Mouse (Mus musculus) CH12.LX (cell line): ENCODE data around the gene Vps35l. TPM values are rescaled to one million over a fixed set of nuclear protein-coding genes. Genes with fewer than 3 reads are reported as not detected.

Experiments
- DNase-seq: peaks from one replicate; pipeline ENCODE4 v3.0.0-alpha.2; 2013; ENCODE audit errors: extremely low read depth
- H3K27ac ChIP-seq: 2 replicates; pipeline ENCODE4 v1.5.1; 2012; ENCODE audit warnings: low read depth, mild to moderate bottlenecking, control low read depth, moderate library complexity; ENCODE audit not compliant: insufficient read depth
- H3K27me3 ChIP-seq: replicated peaks from 2 replicates; pipeline ENCODE3; 2012; ENCODE audit warnings: inconsistent platforms
- H3K36me3 ChIP-seq, 2 experiments: replicated peaks in 1 of 2; 2 replicates each; pipeline versions ENCODE3 to v1.6.1; 2012; ENCODE audit warnings: inconsistent platforms in 1 of 2, low read length in 1 of 2, mild to moderate bottlenecking in 1 of 2, mixed read lengths in 1 of 2, moderate library complexity in 1 of 2; ENCODE audit not compliant: control insufficient read depth in 1 of 2, insufficient read depth in 1 of 2
- H3K4me1 ChIP-seq, 2 experiments: 2 replicates each; pipeline ENCODE4 v1.6.1; 2012; ENCODE audit warnings: inconsistent platforms in 1 of 2, moderate library complexity in 1 of 2; ENCODE audit not compliant: insufficient read depth in 2 of 2, control insufficient read depth in 1 of 2
- H3K4me2 ChIP-seq: 2 replicates; pipeline ENCODE4 v1.6.1; 2012; ENCODE audit warnings: low read depth, mild to moderate bottlenecking, control low read depth; ENCODE audit not compliant: poor library complexity, insufficient read depth, severe bottlenecking
- H3K4me3 ChIP-seq, 3 experiments: fragments of 150-350 bp in 1 of 3; sonication (generic) in 1 of 3; replicated peaks in 1 of 3; 2 replicates each; pipeline versions ENCODE3 to v1.5.1; 2011 to 2012; ENCODE audit warnings: low read depth in 2 of 3, low read length in 2 of 3, mild to moderate bottlenecking in 2 of 3, moderate library complexity in 2 of 3, control low read depth in 1 of 3, improper control_type of control experiment in 1 of 3, inconsistent platforms in 1 of 3, mixed read lengths in 1 of 3; ENCODE audit not compliant: poor library complexity in 1 of 3
- H3K79me2 ChIP-seq: replicated peaks from 2 replicates; pipeline ENCODE4 v1.6.1; 2012; ENCODE audit warnings: mild to moderate bottlenecking, moderate library complexity; ENCODE audit not compliant: control insufficient read depth, poor library complexity, insufficient read depth, severe bottlenecking; ENCODE audit errors: extremely low read depth
- H3K9ac ChIP-seq: 2 replicates; pipeline ENCODE4 v1.6.1; 2012; ENCODE audit warnings: low read depth, mild to moderate bottlenecking, control low read depth, moderate library complexity; ENCODE audit not compliant: insufficient read depth
- H3K9me3 ChIP-seq: replicated peaks from 2 replicates; pipeline ENCODE3; 2012; ENCODE audit warnings: low read length, inconsistent platforms, mixed read lengths
- BHLHE40 ChIP-seq: IDR thresholded peaks from 2 replicates; pipeline ENCODE4 v1.6.1; 2011; ENCODE audit warnings: mild to moderate bottlenecking, low read depth, low read length, improper control_type of control experiment
- CHD1 ChIP-seq: IDR thresholded peaks from 2 replicates; pipeline ENCODE4 v1.6.1; 2012; ENCODE audit warnings: low read depth, low read length, improper control_type of control experiment, inconsistent platforms
- ELF1 ChIP-seq: IDR thresholded peaks from 2 replicates; pipeline ENCODE4 v1.6.1; 2014; ENCODE audit warnings: low read depth, mild to moderate bottlenecking, inconsistent platforms, low read length, improper control_type of control experiment
- ETS1 ChIP-seq: conservative IDR thresholded peaks from 2 replicates; pipeline ENCODE4 v1.6.1; 2012; ENCODE audit warnings: low read depth, mild to moderate bottlenecking, inconsistent platforms, low read length, improper control_type of control experiment, moderate library complexity
- GABPA ChIP-seq: IDR thresholded peaks from 2 replicates; pipeline ENCODE4 v1.6.1; 2012; ENCODE audit warnings: low read depth, low read length, improper control_type of control experiment, inconsistent platforms; ENCODE audit not compliant: insufficient replicate concordance
- HCFC1 ChIP-seq: IDR thresholded peaks from 2 replicates; pipeline ENCODE4 v1.6.1; 2012; ENCODE audit warnings: low read depth, mild to moderate bottlenecking, inconsistent platforms, low read length, improper control_type of control experiment
- IRF4 ChIP-seq: IDR thresholded peaks from 2 replicates; pipeline ENCODE4 v1.6.1; 2014; ENCODE audit warnings: low read depth, mild to moderate bottlenecking, inconsistent platforms, low read length, improper control_type of control experiment
- JUND ChIP-seq: conservative IDR thresholded peaks from 2 replicates; pipeline ENCODE4 v1.6.1; 2011; ENCODE audit warnings: low read depth, low read length, improper control_type of control experiment
- MEF2A ChIP-seq: IDR thresholded peaks from 2 replicates; pipeline ENCODE4 v1.6.1; 2014; ENCODE audit warnings: low read depth, mild to moderate bottlenecking, inconsistent platforms, low read length, improper control_type of control experiment, borderline replicate concordance
- MXI1 ChIP-seq: IDR thresholded peaks from 2 replicates; pipeline ENCODE4 v1.6.1; 2011; ENCODE audit warnings: mild to moderate bottlenecking, low read depth, low read length, improper control_type of control experiment
- PAX5 ChIP-seq: IDR thresholded peaks from 2 replicates; pipeline ENCODE4 v1.6.1; 2012; ENCODE audit warnings: low read length, inconsistent platforms, mixed read lengths
- RAD21 ChIP-seq: IDR thresholded peaks from 2 replicates; pipeline ENCODE4 v1.6.1; 2011; ENCODE audit warnings: low read depth, mild to moderate bottlenecking, low read length, improper control_type of control experiment, moderate library complexity
- RCOR1 ChIP-seq: conservative IDR thresholded peaks from 2 replicates; pipeline ENCODE4 v1.6.1; 2012; ENCODE audit warnings: low read depth, mild to moderate bottlenecking, inconsistent platforms, low read length, improper control_type of control experiment
- SIN3A ChIP-seq: IDR thresholded peaks from 2 replicates; pipeline ENCODE4 v1.6.1; 2012; ENCODE audit warnings: low read length, improper control_type of control experiment, inconsistent platforms
- SMC3 ChIP-seq: IDR thresholded peaks from 2 replicates; pipeline ENCODE4 v1.6.1; 2011; ENCODE audit warnings: low read depth, low read length, improper control_type of control experiment
- TBP ChIP-seq: conservative IDR thresholded peaks from 2 replicates; pipeline ENCODE4 v1.6.1; 2011; ENCODE audit warnings: low read depth, low read length, improper control_type of control experiment
- USF1 ChIP-seq: IDR thresholded peaks from 2 replicates; pipeline ENCODE4 v1.6.1; 2014; ENCODE audit warnings: low read depth, mild to moderate bottlenecking, inconsistent platforms, low read length, improper control_type of control experiment
- USF2 ChIP-seq: conservative IDR thresholded peaks from 2 replicates; pipeline ENCODE4 v1.6.1; 2011; ENCODE audit warnings: low read depth, low read length, improper control_type of control experiment
- ZNF384 ChIP-seq: IDR thresholded peaks from 2 replicates; pipeline ENCODE4 v1.6.1; 2012; ENCODE audit warnings: low read depth, low read length, improper control_type of control experiment, inconsistent platforms
- dilution Hi-C: fragments of 300-500 bp; cut with MboI; formaldehyde crosslinking; loops from 2 replicates; pipeline ENCODE4 v1.14.3; 2020; ENCODE audit warnings: low sequenced_read_pairs; ENCODE audit not compliant: extremely low pct_unique_long_range_greater_than_20kb, extremely low pct_ligation_motif_present
- in situ Hi-C: fragments of 300-500 bp; cut with MboI; formaldehyde crosslinking; loops from 3 replicates; pipeline ENCODE4 v1.14.3; 2019; ENCODE audit warnings: low sequenced_read_pairs, low pct_ligation_motif_present, low pct_unique_long_range_greater_than_20kb, mixed read lengths
- polyA plus RNA-seq: library from polyadenylated mRNA; unstranded; fragments of >175 nt; gene quantifications from 2 replicates; pipeline ENCODE4 v1.2.1, GENCODE M21; 2012; ENCODE audit warnings: low read depth; ENCODE audit not compliant: insufficient read length
- total RNA-seq, 2 experiments: library from RNA; depleted of rRNA; stranded (reverse); fragments of 300-350 nt in 1 of 2; fragments of >200 nt in 1 of 2; gene quantifications; 2 replicates each; pipeline ENCODE4 v1.2.3; 2012 to 2014

Vps35l gene
- total and polyA plus RNA-seq, 3 experiments, result 43.9 to 57.7 (median 54.7) TPM

- peak; percentile 66 for DNase-seq
- Histone ChIP-seq H3K36me3 (peaks cover 24 to 61% of the 10 kb centered on the region in 2 experiments), H3K9ac (no peak overlapping the region), H3K9me3 (no peaks in the 10 kb centered on the region)
- TF ChIP-seq RCOR1, result no peak
- peak; percentile 55; the same call in 1 of the 2 replicates for TF ChIP-seq BHLHE40
- TF ChIP-seq GABPA, result no peak
- TF ChIP-seq IRF4, result no peak
- no peak for TF ChIP-seq RAD21
- TF ChIP-seq ETS1, result peak; percentile 50; the same call in 1 of the 2 replicates
- peak; percentile 34; the same call in 1 of the 2 replicates for TF ChIP-seq JUND
- TF ChIP-seq, all 38 proteins: peak for 3
- H3K4me1 ChIP-seq, result peaks cover 3 to 45% of the 10 kb centered on the region in 2 experiments; a peak in 3 of 4 replicates
- no peak overlapping the region for H3K4me3 ChIP-seq
- dilution Hi-C loops, result no loop called here
- no peak overlapping the region for H3K27ac ChIP-seq
- no peak overlapping the region for H3K4me2 ChIP-seq
- in situ Hi-C loops, result no loop called here
- no peaks in the 10 kb centered on the region for H3K27me3 ChIP-seq
- no peaks in the 10 kb centered on the region for H3K79me2 ChIP-seq
Observed at GRCm38 (mm10) chr7:118800112-118800734, 60.2 kb downstream of the Vps35l start.

GRCm38 (mm10) chr7:118801791-118802190 is 61.8 kb downstream of the Vps35l start:
- no peak for DNase-seq
- no peak overlapping the region for H3K27ac ChIP-seq
- no peaks in the 10 kb centered on the region for H3K9me3 ChIP-seq
- in situ Hi-C loops, result no loop called here
- no peak overlapping the region for H3K9ac ChIP-seq
- no peaks in the 10 kb centered on the region for H3K27me3 ChIP-seq
- H3K79me2 ChIP-seq, result no peaks in the 10 kb centered on the region
- TF ChIP-seq CHD1 (no peak), MXI1 (no peak), SIN3A (no peak), ELF1 (no peak), PAX5 (no peak)
- dilution Hi-C loops, result no loop called here
- peaks cover 3 to 38% of the 10 kb centered on the region in 2 experiments; a peak in 3 of 4 replicates for H3K4me1 ChIP-seq
- no peak overlapping the region for H3K4me3 ChIP-seq
- H3K36me3 ChIP-seq, result peaks cover 18 to 57% of the 10 kb centered on the region in 2 experiments
- no peak overlapping the region for H3K4me2 ChIP-seq

- no peaks in the 10 kb centered on the region for H3K27me3 ChIP-seq
- H3K36me3 ChIP-seq, result peaks cover 18 to 69% of the 10 kb centered on the region in 2 experiments
- dilution Hi-C loops, result no loop called here
Observed at GRCm38 (mm10) chr7:118803425-118803824, 63.4 kb downstream of the Vps35l start.

More at GRCm38 (mm10) chr7:118803425-118803824, 63.4 kb downstream of the Vps35l start:
- H3K79me2 ChIP-seq, result no peaks in the 10 kb centered on the region
- no peak overlapping the region for H3K4me2 ChIP-seq
- H3K9me3 ChIP-seq, result no peaks in the 10 kb centered on the region
- DNase-seq, result no peak
- no peak overlapping the region for H3K9ac ChIP-seq
- no peak overlapping the region for H3K27ac ChIP-seq
- in situ Hi-C loops, result no loop called here
- peaks cover 0 to 24% of the 10 kb centered on the region in 2 experiments; a peak in 2 of 4 replicates for H3K4me1 ChIP-seq
- TF ChIP-seq ETS1 (no peak), MEF2A (no peak), JUND (no peak), TBP (no peak), ZNF384 (no peak), RCOR1 (no peak), SMC3 (no peak), ELF1 (no peak), GABPA (no peak), USF1 (no peak), HCFC1 (no peak), USF2 (no peak)
- no peak overlapping the region for H3K4me3 ChIP-seq
